Mouse (Mus musculus) heart, postnatal 36 days (tissue): ENCODE data around the gene Crebbp. TPM values are rescaled to one million over a fixed set of nuclear protein-coding genes. Genes with fewer than 3 reads are reported as not detected.
"Not testable (repeated sequence)": the region's sequence is repeated elsewhere in the genome, so short reads cannot be mapped to it uniquely, and the experiment has no call there.

ENCODE experiments used
- DNase-seq, 2 experiments: peaks; one replicate each; pipeline ENCODE4 v3.0.0; 2021 to 2022
- intact Hi-C: fragments of 180-260 bp; cut with DNase I; formaldehyde crosslinking; loops from one replicate; pipeline ENCODE4 v1.15.1; 2025
- total RNA-seq, 2 experiments: library from RNA; stranded (reverse); gene quantifications; 2 replicates each; pipeline ENCODE4 v1.2.3; 2021

Gene Crebbp
- 10 to 100 TPM; 40.5 to 42.9 TPM for total RNA-seq

GRCm38 (mm10) chr16:4213799-4214551 lies at the start of gene Crebbp:
Gene Crebbp (minus strand): TSS chr16:4213997.
- DNase-seq = peak; percentile 91 to 95
- intact Hi-C loops = loop anchor here (2.0 to 10.0 kb wide), 5 partner anchors 52 to 369 kb away; partner anchors contain the start of genes Slx4, Trap1 and Zfp174

- intact Hi-C loops = no loop called here
- DNase-seq = no peak
Observed at GRCm38 (mm10) chr16:4263486-4263885, 49.7 kb upstream of the Crebbp start.

GRCm38 (mm10) chr16:4257546-4257945 lies 43.7 kb upstream of the Crebbp start:
- intact Hi-C loops = no loop called here
- DNase-seq = no peak

- intact Hi-C loops = no loop called here
- no peak for DNase-seq
Observed at GRCm38 (mm10) chr16:4248791-4249190, 35.0 kb upstream of the Crebbp start.

GRCm38 (mm10) chr16:4245241-4245640 lies 31.4 kb upstream of the Crebbp start:
- intact Hi-C loops, DNase-seq: not testable (repeated sequence)

- intact Hi-C loops = no loop called here
- no peak for DNase-seq
Observed at GRCm38 (mm10) chr16:4236131-4236530, 22.3 kb upstream of the Crebbp start.

GRCm38 (mm10) chr16:4235587-4235986 lies 21.8 kb upstream of the Crebbp start:
- DNase-seq = no peak
- intact Hi-C loops = no loop called here

GRCm38 (mm10) chr16:4225841-4226240 lies 12.0 kb upstream of the Crebbp start:
- intact Hi-C loops = no loop called here
- DNase-seq = no peak

- no peak for DNase-seq
- intact Hi-C loops = loop anchor here (5.0 to 10.0 kb wide), 6 partner anchors 52 to 370 kb away; partner anchors contain the start of genes Slx4 and Zfp174
Observed at GRCm38 (mm10) chr16:4214631-4215240, 939 bp upstream of the Crebbp start.

- intact Hi-C loops = loop anchor here (2.0 to 10.0 kb wide), 5 partner anchors 51 to 368 kb away; partner anchors contain the start of genes Slx4, Trap1 and Zfp174
- DNase-seq = peak; percentile 69 to 75
Observed at GRCm38 (mm10) chr16:4212963-4213798, 616 bp downstream of the Crebbp start.

- no peak for DNase-seq
- intact Hi-C loops = loop anchor here (2.0 to 10.0 kb wide), 5 partner anchors 50 to 368 kb away; partner anchors contain the start of genes Slx4, Trap1 and Zfp174
Observed at GRCm38 (mm10) chr16:4212167-4212962, 1.4 kb downstream of the Crebbp start.

- DNase-seq = no peak
- intact Hi-C loops = loop anchor here (5.0 to 10.0 kb wide), 4 partner anchors 48 to 365 kb away; partner anchors contain the start of genes Slx4 and Zfp174
Observed at GRCm38 (mm10) chr16:4210290-4210689, 3.5 kb downstream of the Crebbp start.

GRCm38 (mm10) chr16:4203592-4203991 lies 10.2 kb downstream of the Crebbp start:
- DNase-seq = no peak
- intact Hi-C loops = no loop called here

GRCm38 (mm10) chr16:4199995-4200394 lies 13.8 kb downstream of the Crebbp start:
- intact Hi-C loops = no loop called here

GRCm38 (mm10) chr16:4199566-4199965 lies 14.2 kb downstream of the Crebbp start:
- intact Hi-C loops = no loop called here
- no peak for DNase-seq

More at GRCm38 (mm10) chr16:4199995-4200394, 13.8 kb downstream of the Crebbp start:
- DNase-seq = no peak

GRCm38 (mm10) chr16:4198004-4198403 lies 15.8 kb downstream of the Crebbp start:
- intact Hi-C loops = no loop called here
- no peak for DNase-seq

- no peak for DNase-seq
- intact Hi-C loops = no loop called here
Observed at GRCm38 (mm10) chr16:4190166-4190565, 23.6 kb downstream of the Crebbp start.

- DNase-seq = no peak
- intact Hi-C loops = no loop called here
Observed at GRCm38 (mm10) chr16:4175134-4175533, 38.7 kb downstream of the Crebbp start.

- DNase-seq = no peak
- intact Hi-C loops = no loop called here
Observed at GRCm38 (mm10) chr16:4169530-4169929, 44.3 kb downstream of the Crebbp start.

- intact Hi-C loops = no loop called here
- DNase-seq = no peak
Observed at GRCm38 (mm10) chr16:4168476-4168875, 45.3 kb downstream of the Crebbp start.
